Mouse (Mus musculus) embryonic facial prominence, embryonic 15.5 days (tissue): ENCODE measurements around the gene Dnase1l3. TPM values are rescaled to one million over a fixed set of nuclear protein-coding genes. Genes with fewer than 3 reads are reported as not detected.

Source experiments
- ATAC-seq: fragments of 200-750 bp; cut with Nextera tagmentation; 2 replicates; pipeline ENCODE4 v1.8.0; 2017; ENCODE audit warnings: low read depth, moderate TSS enrichment; ENCODE audit not compliant: insufficient number of reproducible peaks, low FRiP score, low TSS enrichment
- H3K27ac ChIP-seq: fragments of 300-500 bp; sonication (generic); replicated peaks from 2 replicates; pipeline ENCODE4 v1.5.1; 2015; ENCODE audit warnings: mild to moderate bottlenecking, inconsistent platforms
- H3K27me3 ChIP-seq: fragments of 300-500 bp; sonication (generic); 2 replicates; pipeline ENCODE4 v1.6.1; 2015; ENCODE audit warnings: inconsistent platforms
- H3K36me3 ChIP-seq: fragments of 300-500 bp; sonication (generic); 2 replicates; pipeline ENCODE4 v1.6.1; 2015; ENCODE audit warnings: mild to moderate bottlenecking, inconsistent platforms
- H3K4me1 ChIP-seq: fragments of 300-500 bp; sonication (generic); 2 replicates; pipeline ENCODE4 v1.6.1; 2015; ENCODE audit warnings: inconsistent platforms
- H3K4me2 ChIP-seq: fragments of 300-500 bp; sonication (generic); replicated peaks from 2 replicates; pipeline ENCODE4 v1.6.1; 2015; ENCODE audit warnings: mild to moderate bottlenecking, inconsistent platforms
- H3K4me3 ChIP-seq: fragments of 300-500 bp; sonication (generic); replicated peaks from 2 replicates; pipeline ENCODE4 v1.5.1; 2015; ENCODE audit warnings: mild to moderate bottlenecking, inconsistent platforms
- H3K9ac ChIP-seq: fragments of 300-500 bp; sonication (generic); 2 replicates; pipeline ENCODE4 v1.6.1; 2015; ENCODE audit warnings: inconsistent platforms
- H3K9me3 ChIP-seq: fragments of 300-500 bp; sonication (generic); replicated peaks from 2 replicates; pipeline ENCODE4 v1.6.1; 2016; ENCODE audit warnings: inconsistent platforms
- WGBS: fragments of 180-500 bp; shearing (Covaris S2); methylation state at CpG from one replicate; pipeline ENCODE4 v1.1.7; 2015; 5-methylcytosine and 5-hydroxymethylcytosine counted together
- polyA plus RNA-seq: library from polyadenylated mRNA; unstranded; fragments of >200 nt; fragmentation: Nextera tagmentation; extraction: Ambion mirVana; gene quantifications from 2 replicates; pipeline ENCODE4 v1.2.1, GENCODE M21; 2015

Gene Dnase1l3
- polyA plus RNA-seq, 1 experiment from 2014 or later = 4.1 TPM

GRCm38 (mm10) chr14:8030535-8030934, 36.2 kb upstream of the Dnase1l3 start:
- Histone ChIP-seq H3K4me1 (no peaks in the 10 kb centered on the region), H3K9ac (no peak overlapping the region), H3K27me3 (no peaks in the 10 kb centered on the region), H3K9me3 (no peaks in the 10 kb centered on the region), H3K4me2 (no peak overlapping the region), H3K36me3 (no peaks in the 10 kb centered on the region), H3K4me3 (no peak overlapping the region), H3K27ac (no peak overlapping the region)
- WGBS = 68% methylated on average over 4 of the region's 4 CpGs
- ATAC-seq = no peak

DNA sequence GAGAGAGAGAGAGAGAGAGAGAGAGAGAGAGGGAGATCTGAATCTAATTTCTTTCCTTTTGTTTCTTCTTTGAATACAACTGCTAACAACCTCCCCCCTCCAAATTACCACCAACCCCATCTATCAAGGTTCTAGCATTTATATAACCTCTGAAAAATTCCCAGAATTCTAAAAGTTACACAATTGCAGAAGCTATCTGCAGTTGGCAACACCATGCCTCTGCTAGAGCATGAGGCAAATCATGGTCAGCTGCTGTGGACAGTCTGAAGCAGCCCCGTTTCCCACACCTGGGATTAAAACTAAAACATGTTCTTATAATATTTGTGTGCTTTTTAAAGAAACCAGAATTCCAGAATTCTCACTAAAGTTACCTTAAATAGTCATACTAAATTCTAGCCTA, 35.4 kb upstream of the Dnase1l3 start:
- Histone ChIP-seq H3K9ac (no peak overlapping the region), H3K4me3 (no peak overlapping the region), H3K36me3 (no peaks in the 10 kb centered on the region), H3K4me2 (no peak overlapping the region), H3K27me3 (no peaks in the 10 kb centered on the region), H3K27ac (no peak overlapping the region), H3K9me3 (no peaks in the 10 kb centered on the region), H3K4me1 (no peaks in the 10 kb centered on the region)
- 85% methylated on average over 1 of the region's 1 CpGs for WGBS
- ATAC-seq = no peak

- no peak for ATAC-seq
- no peaks in the 10 kb centered on the region for H3K4me1 ChIP-seq
Observed at GRCm38 (mm10) chr14:8028086-8028485, 33.7 kb upstream of the Dnase1l3 start.

DNA sequence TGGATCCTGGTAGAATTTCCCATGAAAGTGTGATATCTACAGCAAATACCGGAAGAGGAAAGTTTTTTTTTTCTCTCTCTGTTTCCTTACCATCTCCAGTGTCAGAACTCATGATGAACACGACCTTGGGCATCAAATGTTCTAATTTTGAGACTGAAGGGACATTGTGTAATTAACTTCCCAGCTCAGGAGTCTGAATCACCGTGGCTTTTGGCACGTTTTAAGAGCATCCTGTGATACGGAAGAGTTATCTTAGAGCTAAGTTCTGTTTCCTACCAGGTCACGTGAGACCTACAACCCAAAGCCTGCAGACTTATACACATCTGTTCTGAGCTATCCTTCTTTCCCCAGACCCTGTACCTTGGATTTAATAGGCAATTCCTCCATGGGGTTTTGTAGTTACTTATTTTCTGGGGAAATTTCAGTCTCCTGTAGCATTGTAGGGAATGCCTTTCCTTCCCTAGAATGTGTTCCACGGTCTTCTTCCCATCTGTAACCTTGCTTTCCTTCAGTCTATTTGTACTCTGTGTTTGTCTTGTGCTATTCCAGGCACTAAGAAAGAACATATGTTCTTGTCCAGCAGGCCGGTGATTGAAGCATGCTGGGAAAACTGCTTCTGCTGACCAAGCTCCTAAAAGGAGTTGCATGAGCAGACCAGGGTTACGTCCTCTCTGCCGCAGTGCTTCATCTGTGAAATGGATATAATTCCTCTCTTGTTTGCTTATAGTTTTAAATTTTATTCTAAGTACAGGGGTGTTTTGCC, 32.6 kb upstream of the Dnase1l3 start:
- Histone ChIP-seq H3K9ac (no peak overlapping the region), H3K36me3 (no peaks in the 10 kb centered on the region), H3K4me3 (no peak overlapping the region), H3K9me3 (no peaks in the 10 kb centered on the region), H3K4me1 (no peaks in the 10 kb centered on the region), H3K4me2 (no peak overlapping the region), H3K27me3 (no peaks in the 10 kb centered on the region), H3K27ac (no peak overlapping the region)
- no peak for ATAC-seq
- 70% methylated on average over 10 of the region's 10 CpGs for WGBS

More at GRCm38 (mm10) chr14:8028086-8028485, 33.7 kb upstream of the Dnase1l3 start:
- Histone ChIP-seq H3K4me3 (no peak overlapping the region), H3K36me3 (no peaks in the 10 kb centered on the region), H3K9ac (no peak overlapping the region), H3K27me3 (no peaks in the 10 kb centered on the region), H3K9me3 (no peaks in the 10 kb centered on the region), H3K27ac (no peak overlapping the region), H3K4me2 (no peak overlapping the region)
- WGBS = 78% methylated on average over 5 of the region's 5 CpGs

- H3K27ac ChIP-seq = no peak overlapping the region
Observed at GRCm38 (mm10) chr14:8024936-8025335, 30.6 kb upstream of the Dnase1l3 start.

GRCm38 (mm10) chr14:8024469-8024868, 30.1 kb upstream of the Dnase1l3 start:
- Histone ChIP-seq H3K4me1 (no peaks in the 10 kb centered on the region), H3K27me3 (no peaks in the 10 kb centered on the region), H3K27ac (no peak overlapping the region), H3K9ac (no peak overlapping the region), H3K4me3 (no peak overlapping the region), H3K4me2 (no peak overlapping the region), H3K36me3 (no peaks in the 10 kb centered on the region), H3K9me3 (no peaks in the 10 kb centered on the region)
- ATAC-seq = no peak
- WGBS = 46% methylated on average over 6 of the region's 6 CpGs

More at GRCm38 (mm10) chr14:8024936-8025335, 30.6 kb upstream of the Dnase1l3 start:
- Histone ChIP-seq H3K36me3 (no peaks in the 10 kb centered on the region), H3K4me2 (no peak overlapping the region), H3K9me3 (no peaks in the 10 kb centered on the region), H3K9ac (no peak overlapping the region), H3K4me1 (no peaks in the 10 kb centered on the region), H3K27me3 (no peaks in the 10 kb centered on the region), H3K4me3 (no peak overlapping the region)
- no peak for ATAC-seq
- WGBS = 84% methylated on average over 10 of the region's 10 CpGs

- H3K27me3 ChIP-seq = no peaks in the 10 kb centered on the region
- H3K9me3 ChIP-seq = no peaks in the 10 kb centered on the region
- no peak overlapping the region for H3K27ac ChIP-seq
- ATAC-seq = no peak
- 78% methylated on average over 7 of the region's 7 CpGs for WGBS
- H3K4me2 ChIP-seq = no peak overlapping the region
- H3K36me3 ChIP-seq = no peaks in the 10 kb centered on the region
- no peaks in the 10 kb centered on the region for H3K4me1 ChIP-seq
- no peak overlapping the region for H3K4me3 ChIP-seq
- no peak overlapping the region for H3K9ac ChIP-seq
Observed at GRCm38 (mm10) chr14:8020546-8020945, 26.2 kb upstream of the Dnase1l3 start.

DNA sequence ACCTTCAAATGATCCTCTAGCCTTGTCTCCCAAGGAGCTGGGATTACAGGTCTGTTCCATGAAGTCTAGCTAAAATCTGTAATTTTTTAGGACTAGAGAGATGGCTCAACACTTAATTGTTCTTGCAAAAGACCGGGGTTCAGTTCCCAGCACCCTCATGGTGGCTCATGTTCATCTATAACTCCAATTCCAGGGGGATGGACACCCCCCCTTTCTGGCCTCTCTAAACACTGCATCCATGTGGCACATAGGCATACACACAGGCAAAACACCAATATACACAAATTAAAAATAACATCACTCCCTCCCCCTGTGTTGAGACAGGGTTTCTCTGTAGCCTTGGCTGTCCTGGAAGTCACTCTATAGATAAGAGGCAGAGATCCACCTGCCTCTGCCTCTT, 25.6 kb upstream of the Dnase1l3 start:
- Histone ChIP-seq H3K4me1 (no peaks in the 10 kb centered on the region), H3K4me2 (no peak overlapping the region), H3K9ac (no peak overlapping the region), H3K27ac (no peak overlapping the region), H3K27me3 (no peaks in the 10 kb centered on the region), H3K4me3 (no peak overlapping the region), H3K9me3 (no peaks in the 10 kb centered on the region), H3K36me3 (no peaks in the 10 kb centered on the region)
- no peak for ATAC-seq
- 97% methylated on average over 1 of the region's 1 CpGs for WGBS

DNA sequence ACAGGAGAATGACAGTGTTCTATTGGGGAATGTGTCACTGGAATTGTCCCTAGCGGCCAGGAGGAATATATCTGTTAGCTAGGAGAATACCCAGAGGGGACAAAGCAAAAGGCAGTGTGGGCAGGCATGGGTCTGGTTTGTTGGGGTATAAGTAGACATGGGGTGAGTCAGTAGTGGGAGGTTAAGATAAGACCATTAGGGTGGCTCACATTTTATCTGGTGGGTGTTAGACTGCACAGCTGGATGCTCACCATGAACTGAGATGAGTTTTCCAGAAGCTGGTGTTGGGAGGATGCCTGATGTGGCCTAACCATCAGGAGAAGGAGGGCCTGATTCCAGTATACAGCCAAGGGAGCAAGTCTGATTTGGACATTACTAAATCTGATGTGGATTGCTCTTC, 22.6 kb upstream of the Dnase1l3 start:
- Histone ChIP-seq H3K9ac (no peak overlapping the region), H3K36me3 (no peaks in the 10 kb centered on the region), H3K27ac (no peak overlapping the region), H3K27me3 (no peaks in the 10 kb centered on the region), H3K4me3 (no peak overlapping the region), H3K9me3 (no peaks in the 10 kb centered on the region), H3K4me2 (no peak overlapping the region), H3K4me1 (0 out of 2 replicates have a peak, but pooled peaks cover 4% of the 10 kb centered on the region)
- ATAC-seq = no peak
- 85% methylated on average over 1 of the region's 1 CpGs for WGBS

- 0 out of 2 replicates have a peak, but pooled peaks cover 4% of the 10 kb centered on the region for H3K4me1 ChIP-seq
- 75% methylated on average over 6 of the region's 6 CpGs for WGBS
- no peaks in the 10 kb centered on the region for H3K9me3 ChIP-seq
- no peak; the same call in 1 of the 2 replicates for ATAC-seq
- no peak overlapping the region for H3K4me2 ChIP-seq
- no peak overlapping the region for H3K27ac ChIP-seq
- no peak overlapping the region for H3K9ac ChIP-seq
- no peaks in the 10 kb centered on the region for H3K27me3 ChIP-seq
- no peaks in the 10 kb centered on the region for H3K36me3 ChIP-seq
- H3K4me3 ChIP-seq = no peak overlapping the region
Observed at GRCm38 (mm10) chr14:8016276-8016675, 21.9 kb upstream of the Dnase1l3 start.

- Histone ChIP-seq H3K4me1 (0 out of 2 replicates have a peak, but pooled peaks cover 4% of the 10 kb centered on the region), H3K9me3 (no peaks in the 10 kb centered on the region), H3K27me3 (no peaks in the 10 kb centered on the region), H3K36me3 (no peaks in the 10 kb centered on the region), H3K27ac (no peak overlapping the region), H3K4me3 (no peak overlapping the region), H3K9ac (no peak overlapping the region), H3K4me2 (no peak overlapping the region)
- ATAC-seq = no peak
- WGBS = 97% methylated on average over 6 of the region's 6 CpGs
Observed at GRCm38 (mm10) chr14:8015756-8016155, 21.4 kb upstream of the Dnase1l3 start.

DNA sequence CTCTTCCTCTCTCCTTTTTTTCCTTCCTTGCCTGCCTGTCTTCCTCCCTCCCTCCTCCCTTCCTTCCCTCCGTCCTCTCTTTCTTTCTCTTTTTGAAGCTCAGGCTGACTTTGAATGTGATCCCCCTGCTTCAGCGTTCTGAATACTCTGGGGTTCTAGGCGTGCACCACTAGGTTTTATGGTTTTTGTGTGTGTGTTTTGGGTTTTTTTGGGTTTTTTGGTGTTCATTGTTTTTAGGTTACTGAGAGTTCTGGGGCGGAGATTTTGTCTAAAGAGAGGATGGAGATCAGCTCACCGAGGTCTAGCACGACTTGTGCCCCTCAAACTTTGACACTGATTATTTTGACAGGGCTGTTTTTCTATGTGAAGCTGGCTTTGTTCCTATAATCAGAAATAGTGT, 17.6 kb upstream of the Dnase1l3 start:
- 71% methylated on average over 6 of the region's 6 CpGs for WGBS
- H3K27me3 ChIP-seq = no peaks in the 10 kb centered on the region

More for the DNA sequence above, 17.6 kb upstream of the Dnase1l3 start:
- 0 out of 2 replicates have a peak, but pooled peaks cover 11% of the 10 kb centered on the region for H3K4me1 ChIP-seq
- no peak for ATAC-seq
- H3K27ac ChIP-seq = no peak overlapping the region
- H3K9me3 ChIP-seq = no peaks in the 10 kb centered on the region
- no peak overlapping the region for H3K4me2 ChIP-seq
- no peaks in the 10 kb centered on the region for H3K36me3 ChIP-seq
- H3K4me3 ChIP-seq = no peak overlapping the region
- no peak overlapping the region for H3K9ac ChIP-seq
